Mouse (Mus musculus): ENCODE measurements around the gene Mvb12a.

DNA sequence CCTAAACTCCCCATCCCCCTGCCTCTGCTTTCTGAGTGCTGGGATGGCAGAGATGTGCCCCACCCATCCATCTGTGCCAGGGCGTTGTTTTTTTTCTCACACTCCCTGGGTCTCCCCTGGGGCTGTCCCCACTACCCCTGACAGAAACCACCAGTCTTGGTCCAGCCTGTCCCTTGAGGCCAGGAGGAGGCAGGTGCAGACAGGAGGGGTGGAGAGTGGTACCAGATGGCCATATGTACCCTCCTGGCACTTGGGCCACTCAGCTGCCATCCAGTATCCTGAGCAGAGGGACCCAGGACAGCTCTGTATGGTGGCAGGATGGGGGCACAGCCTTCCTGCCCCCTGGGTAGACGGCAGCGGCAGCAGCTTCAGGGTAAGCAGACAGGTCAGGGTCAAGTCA, 54.7 kb downstream of the Mvb12a start, which contains the start of gene Fam129c:
- TF ChIP-seq CTCF (IDR thresholded peaks at IDR 0.05; ENCODE audit: low read depth, low read length) = no peak
- TF ChIP-seq GATA1 (IDR thresholded peaks at IDR 0.05; ENCODE audit: borderline replicate concordance, low read length) = no peak
